Mouse (Mus musculus) heart, embryonic 11.5 days (tissue): Measurements from ENCODE around the gene S100a4. TPM values are rescaled to one million over a fixed set of nuclear protein-coding genes. Genes with fewer than 3 reads are reported as not detected.

ENCODE experiments used
- ATAC-seq: fragments of 200-750 bp; cut with Nextera tagmentation; replicated peaks from 2 replicates; pipeline ENCODE4 v1.8.0; 2017; ENCODE audit warnings: moderate library complexity; ENCODE audit not compliant: insufficient number of reproducible peaks, low FRiP score, low TSS enrichment
- H3K27ac ChIP-seq: fragments of 300-500 bp; sonication (generic); 2 replicates; pipeline ENCODE4 v1.5.1; 2014; ENCODE audit warnings: mild to moderate bottlenecking, low read depth, low read length
- H3K27me3 ChIP-seq: fragments of 300-500 bp; sonication (generic); 2 replicates; pipeline ENCODE4 v1.6.1; 2014; ENCODE audit warnings: mild to moderate bottlenecking, low read length, mixed read lengths; ENCODE audit not compliant: control insufficient read depth, insufficient read depth
- H3K36me3 ChIP-seq: fragments of 300-500 bp; sonication (generic); 2 replicates; pipeline ENCODE4 v1.6.1; 2014; ENCODE audit warnings: mild to moderate bottlenecking, low read length, moderate library complexity, mixed read lengths; ENCODE audit not compliant: control insufficient read depth, insufficient read depth
- H3K4me1 ChIP-seq: fragments of 300-500 bp; sonication (generic); 2 replicates; pipeline ENCODE4 v1.6.1; 2014; ENCODE audit warnings: low read length; ENCODE audit not compliant: control insufficient read depth, insufficient read depth
- H3K4me2 ChIP-seq: fragments of 300-500 bp; sonication (generic); 2 replicates; pipeline ENCODE4 v1.6.1; 2014; ENCODE audit warnings: mild to moderate bottlenecking, moderate library complexity
- H3K4me3 ChIP-seq: fragments of 300-500 bp; sonication (generic); 2 replicates; pipeline ENCODE4 v1.5.1; 2014; ENCODE audit warnings: low read depth, low read length
- H3K9ac ChIP-seq: fragments of 300-500 bp; sonication (generic); 2 replicates; pipeline ENCODE4 v1.6.1; 2014; ENCODE audit warnings: mild to moderate bottlenecking, low read depth, low read length, moderate library complexity
- H3K9me3 ChIP-seq: fragments of 300-500 bp; sonication (generic); replicated peaks from 2 replicates; pipeline ENCODE4 v1.6.1; 2016; ENCODE audit warnings: low read length; ENCODE audit not compliant: control insufficient read depth
- WGBS: fragments of 180-500 bp; shearing (Covaris S2); extraction: QIAGEN DNeasy Blood & Tissue Kit; methylation state at CpG from one replicate; pipeline ENCODE4 v1.1.7; 2014; ENCODE audit not compliant: insufficient replicate concordance; 5-methylcytosine and 5-hydroxymethylcytosine counted together
- polyA plus RNA-seq: library from polyadenylated mRNA; unstranded; fragments of >200 nt; fragmentation: Nextera tagmentation; extraction: Ambion mirVana; gene quantifications from 2 replicates; pipeline ENCODE4 v1.2.1, GENCODE M21; 2014

S100a4 gene
- polyA plus RNA-seq, 1 experiment from 2014 or later, result 3.5 TPM

GRCm38 (mm10) chr3:90582156-90582555 is 21.4 kb upstream of the S100a4 start:
- Histone ChIP-seq H3K9ac (no peak overlapping the region), H3K36me3 (no peaks in the 10 kb centered on the region), H3K4me3 (no peak overlapping the region), H3K27ac (no peak overlapping the region), H3K4me1 (0 out of 2 replicates have a peak, but pooled peaks cover 3% of the 10 kb centered on the region), H3K27me3 (no peaks in the 10 kb centered on the region), H3K4me2 (no peak overlapping the region), H3K9me3 (no peaks in the 10 kb centered on the region)
- 91% methylated on average over 1 of the region's 1 CpGs for WGBS
- ATAC-seq, result no peak

GRCm38 (mm10) chr3:90582556-90582955 is 21.0 kb upstream of the S100a4 start:
- Histone ChIP-seq H3K4me1 (0 out of 2 replicates have a peak, but pooled peaks cover 3% of the 10 kb centered on the region), H3K27me3 (no peaks in the 10 kb centered on the region), H3K36me3 (no peaks in the 10 kb centered on the region), H3K9ac (no peak overlapping the region), H3K9me3 (no peaks in the 10 kb centered on the region), H3K4me3 (no peak overlapping the region), H3K4me2 (no peak overlapping the region), H3K27ac (no peak overlapping the region)
- no peak for ATAC-seq
- 72% methylated on average over 4 of the region's 4 CpGs for WGBS

- Histone ChIP-seq H3K9me3 (no peaks in the 10 kb centered on the region), H3K4me3 (no peak overlapping the region), H3K36me3 (no peaks in the 10 kb centered on the region), H3K27ac (no peak overlapping the region), H3K9ac (no peak overlapping the region), H3K4me2 (no peak overlapping the region), H3K27me3 (no peaks in the 10 kb centered on the region), H3K4me1 (0 out of 2 replicates have a peak, but pooled peaks cover 3% of the 10 kb centered on the region)
- no peak for ATAC-seq
- WGBS, result 38% methylated on average over 3 of the region's 3 CpGs
Measured at GRCm38 (mm10) chr3:90583893-90584292, 19.7 kb upstream of the S100a4 start.

- Histone ChIP-seq H3K4me1 (0 out of 2 replicates have a peak, but pooled peaks cover 3% of the 10 kb centered on the region), H3K36me3 (no peaks in the 10 kb centered on the region), H3K4me2 (no peak overlapping the region), H3K27ac (no peak overlapping the region), H3K27me3 (no peaks in the 10 kb centered on the region), H3K9ac (no peak overlapping the region), H3K4me3 (no peak overlapping the region), H3K9me3 (no peaks in the 10 kb centered on the region)
- ATAC-seq, result no peak
- 31% methylated on average over 5 of the region's 5 CpGs for WGBS
Measured at GRCm38 (mm10) chr3:90585595-90585994, 18.0 kb upstream of the S100a4 start.

GRCm38 (mm10) chr3:90586016-90586643 is 17.4 kb upstream of the S100a4 start:
- ATAC-seq, result no peak
- Histone ChIP-seq H3K4me3 (no peak overlapping the region), H3K4me1 (0 out of 2 replicates have a peak, but pooled peaks cover 3% of the 10 kb centered on the region), H3K4me2 (no peak overlapping the region), H3K27ac (no peak overlapping the region), H3K36me3 (no peaks in the 10 kb centered on the region), H3K9ac (no peak overlapping the region), H3K27me3 (no peaks in the 10 kb centered on the region), H3K9me3 (no peaks in the 10 kb centered on the region)
- WGBS, result 78% methylated on average over 15 of the region's 15 CpGs

- Histone ChIP-seq H3K9ac (no peak overlapping the region), H3K4me3 (no peak overlapping the region), H3K27ac (no peak overlapping the region), H3K9me3 (no peaks in the 10 kb centered on the region), H3K27me3 (no peaks in the 10 kb centered on the region), H3K4me1 (0 out of 2 replicates have a peak, but pooled peaks cover 3% of the 10 kb centered on the region), H3K4me2 (no peak overlapping the region), H3K36me3 (no peaks in the 10 kb centered on the region)
- WGBS, result 41% methylated on average over 10 of the region's 10 CpGs
- ATAC-seq, result no peak
Measured at GRCm38 (mm10) chr3:90586906-90587305, 16.7 kb upstream of the S100a4 start.

GRCm38 (mm10) chr3:90587361-90588101 is 16.0 kb upstream of the S100a4 start:
- 87% methylated on average over 14 of the region's 14 CpGs for WGBS
- 0 out of 2 replicates have a peak, but pooled peaks cover 3% of the 10 kb centered on the region for H3K4me1 ChIP-seq
- H3K9ac ChIP-seq, result no peak overlapping the region
- no peak overlapping the region for H3K27ac ChIP-seq
- no peaks in the 10 kb centered on the region for H3K27me3 ChIP-seq
- H3K9me3 ChIP-seq, result no peaks in the 10 kb centered on the region
- H3K36me3 ChIP-seq, result no peaks in the 10 kb centered on the region
- H3K4me2 ChIP-seq, result no peak overlapping the region
- ATAC-seq, result no peak
- H3K4me3 ChIP-seq, result no peak overlapping the region

GRCm38 (mm10) chr3:90589390-90589789 is 14.2 kb upstream of the S100a4 start:
- Histone ChIP-seq H3K9ac (no peak overlapping the region), H3K9me3 (no peaks in the 10 kb centered on the region), H3K27ac (no peak overlapping the region), H3K4me1 (no peaks in the 10 kb centered on the region), H3K4me2 (no peak overlapping the region), H3K4me3 (no peak overlapping the region), H3K27me3 (no peaks in the 10 kb centered on the region), H3K36me3 (no peaks in the 10 kb centered on the region)
- 72% methylated on average over 6 of the region's 6 CpGs for WGBS
- no peak for ATAC-seq
